Mouse (Mus musculus) frontal cortex, postnatal 36 days (tissue): ENCODE measurements around the gene Sacm1l.
A peak's percentile ranks its signal among the peaks of the same experiment; 100 is the strongest.

ENCODE experiments used
- DNase-seq, 2 experiments: peaks; one replicate each; pipeline ENCODE4 v3.0.0; 2022; ENCODE audit warnings: low spot score in 2 of 2

The Sacm1l gene

GRCm38 (mm10) chr9:123509638-123510604 lies 19.6 kb upstream of the Sacm1l start:
- no peak for DNase-seq

GRCm38 (mm10) chr9:123510926-123511325 lies 18.6 kb upstream of the Sacm1l start:
- no peak for DNase-seq

- DNase-seq: no peak
Observed at GRCm38 (mm10) chr9:123512482-123512881, 17.1 kb upstream of the Sacm1l start.

GRCm38 (mm10) chr9:123515087-123515486 lies 14.5 kb upstream of the Sacm1l start:
- no peak for DNase-seq

GRCm38 (mm10) chr9:123516641-123517385 lies 12.7 kb upstream of the Sacm1l start:
- DNase-seq: no peak

GRCm38 (mm10) chr9:123518969-123519894 lies 10.3 kb upstream of the Sacm1l start:
- DNase-seq: no peak

- DNase-seq: no peak
Observed at GRCm38 (mm10) chr9:123520735-123521134, 8.8 kb upstream of the Sacm1l start.

GRCm38 (mm10) chr9:123523676-123524075 lies 5.9 kb upstream of the Sacm1l start:
- DNase-seq: no peak

- peak; percentile 55 to 67 for DNase-seq
Observed at GRCm38 (mm10) chr9:123525095-123525494, 4.5 kb upstream of the Sacm1l start.

GRCm38 (mm10) chr9:123526502-123526901 lies 3.1 kb upstream of the Sacm1l start:
- no peak for DNase-seq

- no peak for DNase-seq
Observed at GRCm38 (mm10) chr9:123528087-123528925, 1.3 kb upstream of the Sacm1l start.

- DNase-seq: peak in 1 of 2 experiments; percentile 58
Observed at GRCm38 (mm10) chr9:123528926-123529295, 648 bp upstream of the Sacm1l start.

GRCm38 (mm10) chr9:123530158-123530475 lies 558 bp downstream of the Sacm1l start:
- DNase-seq: peak in 1 of 2 experiments; percentile 39

GRCm38 (mm10) chr9:123530566-123531130 lies 1.1 kb downstream of the Sacm1l start:
- DNase-seq: no peak

- DNase-seq: no peak
Observed at GRCm38 (mm10) chr9:123531234-123531633, 1.7 kb downstream of the Sacm1l start.

GRCm38 (mm10) chr9:123536613-123537012 lies 7.1 kb downstream of the Sacm1l start:
- no peak for DNase-seq

- no peak for DNase-seq
Observed at GRCm38 (mm10) chr9:123538189-123538588, 8.6 kb downstream of the Sacm1l start.

- no peak for DNase-seq
Observed at GRCm38 (mm10) chr9:123539093-123539492, 9.5 kb downstream of the Sacm1l start.

GRCm38 (mm10) chr9:123539823-123540222 lies 10.3 kb downstream of the Sacm1l start:
- DNase-seq: no peak

GRCm38 (mm10) chr9:123554599-123554998 lies 25.0 kb downstream of the Sacm1l start:
- no peak for DNase-seq
